Mouse (Mus musculus): ENCODE measurements at regions not wholly inside any gene's neighbourhood (a gene's known extent, or its start where the extent isn't known, plus 50 kb on each side); places are given as distances from the start of the nearest gene placed in this dataset.

- TF ChIP-seq CTCF (IDR thresholded peaks at IDR 0.05; ENCODE audit: low read depth) (no peak), EP300 (IDR thresholded peaks at IDR 0.05; ENCODE audit: low read depth) (no peak)
These were observed 204.0 kb upstream of the Gm21798 start for GRCm38 (mm10) chr15:64613503-64613902.
